Mouse (Mus musculus) brain, embryonic 14.5 days (tissue): ENCODE results near the gene Tuba1c.

Source experiments
- CTCF ChIP-seq: fragments of 200-500 bp; IDR thresholded peaks from 2 replicates; pipeline ENCODE4 v1.5.1; 2012; ENCODE audit warnings: inconsistent platforms, mild to moderate bottlenecking, moderate library complexity, borderline replicate concordance; ENCODE audit not compliant: insufficient read depth, insufficient read length; ENCODE audit errors: extremely low read depth
- POLR2A ChIP-seq: fragments of 200-500 bp; IDR thresholded peaks from 2 replicates; pipeline ENCODE4 v1.6.1; 2012; ENCODE audit warnings: mild to moderate bottlenecking, inconsistent platforms, borderline replicate concordance; ENCODE audit not compliant: poor library complexity, insufficient read depth, insufficient read length, severe bottlenecking; ENCODE audit errors: extremely low read depth

GRCm38 (mm10) chr15:99000535-99001283, 29.0 kb upstream of the Tuba1c start:
- TF ChIP-seq POLR2A (no peak), CTCF (peak; percentile 48; the same call in 1 of the 2 replicates)
